Mouse (Mus musculus) R1 (cell line): ENCODE measurements at regions not wholly inside any gene's neighbourhood (a gene's known extent, or its start where the extent isn't known, plus 50 kb on each side); places are given as distances from the start of the nearest gene placed in this dataset.

Source experiments
- DNase-seq: peaks from one replicate; pipeline ENCODE4 v3.0.0-alpha.2; 2018; ENCODE audit warnings: low read depth, low spot score

DNA sequence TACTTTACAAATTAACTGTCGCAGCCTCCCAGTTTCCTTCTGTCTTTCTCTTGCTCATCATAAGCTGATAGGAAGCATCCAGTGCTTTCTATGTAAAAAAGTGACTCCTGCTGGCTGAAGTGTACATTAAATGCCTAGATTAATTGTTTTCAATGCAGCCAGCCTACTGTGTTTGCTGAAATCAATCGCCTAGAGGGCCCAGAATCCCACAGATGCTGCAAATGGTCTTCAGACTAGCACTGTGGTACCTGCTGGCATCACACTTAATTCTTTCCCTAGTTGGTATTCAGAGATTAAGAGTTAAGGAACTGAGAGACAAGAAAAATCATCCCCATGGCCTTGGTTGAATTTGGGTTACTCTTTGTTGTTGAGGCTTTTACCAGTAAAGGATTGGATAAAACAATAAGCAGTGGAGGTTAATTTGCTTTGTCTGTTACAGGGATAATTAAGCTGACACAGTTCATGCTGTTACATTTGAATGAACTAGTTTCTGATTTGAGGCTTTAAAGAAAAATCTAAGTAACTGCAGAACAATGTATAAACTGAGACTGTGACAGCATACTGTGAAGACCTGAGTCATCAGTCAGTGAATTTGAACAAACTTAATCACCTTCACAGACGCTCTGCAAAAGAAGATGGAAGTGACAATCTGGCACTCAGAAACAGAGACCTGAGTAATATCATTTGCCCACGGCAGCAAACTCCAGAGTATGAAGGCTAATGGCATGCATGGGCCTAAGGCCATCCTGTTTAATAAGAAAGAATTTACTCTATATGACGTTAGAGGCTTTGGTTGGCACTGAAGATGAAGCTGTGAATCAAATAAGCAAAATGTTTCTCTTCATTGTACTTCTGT, 339.0 kb upstream of the Ddi1 start:
- no peak for DNase-seq
